Mouse (Mus musculus) adrenal gland, adult 8-10 months (tissue): ENCODE measurements around the gene Ccnd1. TPM values are rescaled to one million over a fixed set of nuclear protein-coding genes. Genes with fewer than 3 reads are reported as not detected.

Experiments used
- DNase-seq: peaks from one replicate; pipeline ENCODE4 v3.0.0; 2022
- total RNA-seq, 4 experiments: library from RNA; stranded (reverse); gene quantifications; 2 replicates each; pipeline ENCODE4 v1.2.4; 2022

Ccnd1 gene
- total RNA-seq, result 100 to 1,000 TPM; 177 to 201 (median 190) TPM

- peak; percentile 72 for DNase-seq
Observed at GRCm38 (mm10) chr7:144939344-144940002, at the start of gene Ccnd1. Ccnd1 (minus strand) TSS chr7:144939925.

- DNase-seq, result no peak
Observed at GRCm38 (mm10) chr7:144988856-144989255, 49.1 kb upstream of the Ccnd1 start.

- DNase-seq, result no peak
Observed at GRCm38 (mm10) chr7:144985100-144985499, 45.4 kb upstream of the Ccnd1 start.

GRCm38 (mm10) chr7:144982358-144983110 is 42.8 kb upstream of the Ccnd1 start:
- no peak for DNase-seq

- no peak for DNase-seq
Observed at GRCm38 (mm10) chr7:144981426-144982079, 41.8 kb upstream of the Ccnd1 start.

GRCm38 (mm10) chr7:144979814-144980213 is 40.1 kb upstream of the Ccnd1 start:
- no peak for DNase-seq

GRCm38 (mm10) chr7:144977121-144977520 is 37.4 kb upstream of the Ccnd1 start:
- DNase-seq, result no peak

- no peak for DNase-seq
Observed at GRCm38 (mm10) chr7:144973461-144973860, 33.7 kb upstream of the Ccnd1 start.

- no peak for DNase-seq
Observed at GRCm38 (mm10) chr7:144971769-144972168, 32.0 kb upstream of the Ccnd1 start.

GRCm38 (mm10) chr7:144970997-144971768 is 31.5 kb upstream of the Ccnd1 start:
- DNase-seq, result peak; percentile 81

- no peak for DNase-seq
Observed at GRCm38 (mm10) chr7:144965893-144966292, 26.2 kb upstream of the Ccnd1 start.

- no peak for DNase-seq
Observed at GRCm38 (mm10) chr7:144964316-144964715, 24.6 kb upstream of the Ccnd1 start.

GRCm38 (mm10) chr7:144963911-144964310 is 24.2 kb upstream of the Ccnd1 start:
- DNase-seq, result no peak

- no peak for DNase-seq
Observed at GRCm38 (mm10) chr7:144958509-144959395, 19.0 kb upstream of the Ccnd1 start.

GRCm38 (mm10) chr7:144943254-144943653 is 3.5 kb upstream of the Ccnd1 start:
- DNase-seq, result peak; percentile 69

- no peak for DNase-seq
Observed at GRCm38 (mm10) chr7:144942744-144943135, 3.0 kb upstream of the Ccnd1 start.

- peak; percentile 41 for DNase-seq
Observed at GRCm38 (mm10) chr7:144942071-144942743, 2.5 kb upstream of the Ccnd1 start.

GRCm38 (mm10) chr7:144941242-144941831 is 1.6 kb upstream of the Ccnd1 start:
- peak; percentile 91 for DNase-seq

- DNase-seq, result no peak
Observed at GRCm38 (mm10) chr7:144940585-144940984, 860 bp upstream of the Ccnd1 start.

- no peak for DNase-seq
Observed at GRCm38 (mm10) chr7:144940003-144940571, 362 bp upstream of the Ccnd1 start.
